Mouse (Mus musculus) midbrain, embryonic 14.5 days (tissue): ENCODE results near the gene Htatsf1. TPM values are rescaled to one million over a fixed set of nuclear protein-coding genes. Genes with fewer than 3 reads are reported as not detected.

ENCODE experiments used
- ATAC-seq: fragments of 200-750 bp; cut with Nextera tagmentation; 2 replicates; pipeline ENCODE4 v1.8.0; 2017; ENCODE audit warnings: moderate number of reproducible peaks, moderate library complexity; ENCODE audit not compliant: low FRiP score, low TSS enrichment
- DNase-seq: peaks from one replicate; pipeline ENCODE4 v3.0.0-alpha.2; 2015
- H3K27ac ChIP-seq: fragments of 300-500 bp; sonication (generic); replicated peaks from 2 replicates; pipeline ENCODE4 v1.5.1; 2014; ENCODE audit warnings: mild to moderate bottlenecking, low read depth, low read length, moderate library complexity
- H3K27me3 ChIP-seq: fragments of 300-500 bp; sonication (generic); 2 replicates; pipeline ENCODE4 v1.6.1; 2014; ENCODE audit warnings: low read length, control low read depth, mixed read lengths; ENCODE audit not compliant: control insufficient read depth, insufficient read depth
- H3K36me3 ChIP-seq: fragments of 300-500 bp; sonication (generic); 2 replicates; pipeline ENCODE4 v1.6.1; 2014; ENCODE audit warnings: low read length, control low read depth; ENCODE audit not compliant: control insufficient read depth, insufficient read depth
- H3K4me1 ChIP-seq: fragments of 300-500 bp; sonication (generic); 2 replicates; pipeline ENCODE4 v1.6.1; 2014; ENCODE audit warnings: mild to moderate bottlenecking, antibody characterized with exemption, low read length, control low read depth; ENCODE audit not compliant: control insufficient read depth, insufficient read depth
- H3K4me2 ChIP-seq: fragments of 300-500 bp; sonication (generic); 2 replicates; pipeline ENCODE4 v1.6.1; 2014; ENCODE audit warnings: mild to moderate bottlenecking, low read length, moderate library complexity
- H3K4me3 ChIP-seq: fragments of 300-500 bp; sonication (generic); replicated peaks from 2 replicates; pipeline ENCODE4 v1.5.1; 2014; ENCODE audit warnings: low read depth, low read length
- H3K9ac ChIP-seq: fragments of 300-500 bp; sonication (generic); replicated peaks from 2 replicates; pipeline ENCODE4 v1.6.1; 2014; ENCODE audit warnings: mild to moderate bottlenecking, low read length, moderate library complexity
- H3K9me3 ChIP-seq: fragments of 300-500 bp; sonication (generic); 2 replicates; pipeline ENCODE4 v1.6.1; 2016; ENCODE audit warnings: low read length, control low read depth, mixed read lengths; ENCODE audit not compliant: control insufficient read depth
- WGBS: fragments of 180-500 bp; shearing (Covaris S2); extraction: QIAGEN DNeasy Blood & Tissue Kit; methylation state at CpG from one replicate; pipeline ENCODE4 v1.1.7; 2014; 5-methylcytosine and 5-hydroxymethylcytosine counted together
- polyA plus RNA-seq: library from polyadenylated mRNA; unstranded; fragments of >200 nt; fragmentation: Nextera tagmentation; extraction: Ambion mirVana; gene quantifications from 2 replicates; pipeline ENCODE4 v1.2.1, GENCODE M21; 2014

Htatsf1 gene
- 77.6 and 89.3 TPM in 2 replicates for polyA plus RNA-seq

DNA sequence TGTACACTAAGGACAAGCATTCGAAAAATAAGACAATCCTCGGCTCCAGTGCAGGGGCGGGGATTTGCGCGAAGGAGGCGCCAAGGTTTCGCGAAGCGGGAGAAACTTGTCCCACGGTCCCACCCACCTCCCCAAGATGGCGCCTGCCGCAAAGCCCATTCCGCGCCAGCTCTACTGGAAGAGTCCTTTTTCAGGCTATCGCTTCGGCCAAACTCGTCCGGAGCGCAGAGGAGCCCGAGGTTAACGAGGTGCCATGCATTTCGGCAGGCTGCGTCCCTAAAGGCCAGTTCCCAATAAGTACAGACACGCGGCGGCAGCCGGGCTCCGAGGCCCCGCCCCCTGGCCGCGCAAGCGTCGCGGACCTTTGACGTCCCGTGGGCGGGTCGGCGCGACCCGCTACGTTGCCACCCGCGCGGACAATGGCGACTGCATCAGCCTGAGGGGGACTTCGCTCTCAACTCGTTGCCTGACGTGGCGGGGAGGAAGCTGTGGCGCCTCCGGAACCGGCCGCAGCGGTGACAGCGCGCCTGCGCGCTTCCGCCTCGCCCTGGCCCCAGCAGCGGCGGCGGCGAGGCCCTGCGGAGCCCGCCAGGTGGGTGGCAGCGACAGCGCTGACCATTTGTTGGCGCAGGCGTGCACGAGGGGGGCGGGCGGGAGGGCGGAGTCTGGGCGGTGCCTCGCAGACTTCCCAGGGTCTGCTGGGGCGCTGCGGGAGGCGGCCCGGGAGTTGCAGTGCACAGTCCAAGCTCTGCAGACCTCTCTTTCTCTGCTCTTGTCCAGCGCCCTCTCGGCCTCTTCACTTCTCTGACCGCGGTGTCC, at the start of gene Htatsf1:
Gene Htatsf1, plus strand, starts transcription at position 410 of the 819 bp plus-strand sequence.
- peak within 1 kb of the TSS; percentile 97 for H3K27ac ChIP-seq
- no peaks in the 10 kb centered on the region for H3K9me3 ChIP-seq
- peak within 1 kb of the TSS; percentile 59 for H3K9ac ChIP-seq
- H3K4me2 ChIP-seq: peak within 1 kb of the TSS; percentile 58
- no peaks in the 10 kb centered on the region for H3K27me3 ChIP-seq
- peaks cover 5% of the 10 kb centered on the region; the same call in 1 of the 2 replicates for H3K4me1 ChIP-seq
- peaks cover 9% of the 10 kb centered on the region; the same call in 1 of the 2 replicates for H3K36me3 ChIP-seq
- ATAC-seq (peak; percentile 95), DNase-seq (peak; percentile 90)
- peak within 1 kb of the TSS; percentile 51 for H3K4me3 ChIP-seq
- 24% methylated on average over 85 of the region's 85 CpGs for WGBS

DNA sequence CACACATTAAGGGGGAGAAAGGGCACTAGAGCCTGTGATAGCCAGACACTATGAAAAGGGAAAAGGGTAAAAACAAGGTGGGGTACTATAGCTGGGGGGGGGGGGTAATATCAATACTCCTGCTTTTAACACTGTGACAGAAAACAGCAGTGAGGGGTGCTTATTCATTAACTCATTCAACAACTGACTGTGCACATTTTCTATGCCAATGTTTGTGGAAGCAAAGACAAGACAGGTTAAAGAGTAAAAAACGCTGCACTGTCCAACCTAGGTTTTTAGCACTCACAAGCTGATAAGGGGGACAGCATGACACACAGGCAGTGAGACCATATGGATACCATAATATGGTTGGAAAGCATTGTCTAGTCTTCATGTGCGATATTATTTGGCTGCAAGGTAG, 40.5 kb upstream of the Htatsf1 start:
- DNase-seq (no peak), ATAC-seq (no peak)
- Histone ChIP-seq H3K4me3 (no peak overlapping the region), H3K9ac (no peak overlapping the region), H3K4me2 (no peak overlapping the region), H3K4me1 (no peaks in the 10 kb centered on the region), H3K27ac (no peak overlapping the region), H3K9me3 (no peaks in the 10 kb centered on the region), H3K27me3 (no peaks in the 10 kb centered on the region), H3K36me3 (no peaks in the 10 kb centered on the region)
- WGBS: 67% methylated on average over 2 of the region's 2 CpGs

DNA sequence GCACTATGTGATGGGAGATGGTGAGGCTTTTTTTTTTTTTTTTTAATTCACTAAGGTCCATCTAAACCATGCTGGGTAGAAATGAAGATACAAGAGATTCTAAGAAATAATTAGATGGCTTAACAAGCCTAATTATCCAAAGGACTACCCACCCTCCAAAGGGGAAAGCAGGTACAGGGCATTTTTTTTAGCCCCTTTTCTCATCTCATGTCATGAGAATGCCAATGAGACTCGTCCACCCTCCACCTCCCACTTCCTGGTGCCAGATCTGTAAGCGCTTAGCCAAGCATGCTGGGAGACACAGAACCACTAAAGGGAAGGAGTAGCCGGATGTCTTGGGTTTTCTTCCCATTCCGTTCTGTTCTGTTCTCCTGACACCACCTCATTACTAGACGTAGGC, 10.6 kb upstream of the Htatsf1 start, which contains the start of gene Brs3:
Gene Brs3, plus strand, starts transcription at position 301 of the 400 bp plus-strand sequence.
- no peak within 1 kb of the TSS for H3K4me2 ChIP-seq
- H3K27ac ChIP-seq: no peak within 1 kb of the TSS
- H3K4me1 ChIP-seq: no peaks in the 10 kb centered on the region
- no peak for ATAC-seq
- H3K27me3 ChIP-seq: no peaks in the 10 kb centered on the region
- H3K9ac ChIP-seq: no peak within 1 kb of the TSS
- DNase-seq: no peak
- no peaks in the 10 kb centered on the region for H3K9me3 ChIP-seq
- no peaks in the 10 kb centered on the region for H3K36me3 ChIP-seq
- no peak within 1 kb of the TSS for H3K4me3 ChIP-seq
- WGBS: 78% methylated on average over 5 of the region's 5 CpGs

DNA sequence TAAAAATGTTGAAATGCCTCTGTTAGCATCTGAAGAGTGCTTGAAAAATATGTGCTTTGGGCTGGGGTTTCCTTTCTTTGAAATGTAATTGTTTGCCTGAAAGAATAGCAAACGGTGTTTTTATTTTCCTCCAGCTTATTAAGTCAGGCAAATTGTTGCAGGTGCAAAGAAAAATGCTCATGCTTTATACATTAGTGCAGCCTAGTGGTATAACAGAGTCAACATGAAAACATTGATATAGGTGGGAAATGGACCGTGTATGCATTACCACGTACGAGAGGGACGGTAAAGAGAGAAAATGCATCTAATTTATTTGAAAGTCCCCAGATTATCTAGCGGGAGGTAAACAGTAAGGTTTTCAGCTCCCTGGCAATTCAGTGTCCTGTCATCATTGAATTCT, 9.5 kb upstream of the Htatsf1 start:
- Histone ChIP-seq H3K27ac (no peak overlapping the region), H3K36me3 (no peaks in the 10 kb centered on the region), H3K4me3 (no peak overlapping the region), H3K4me2 (no peak overlapping the region), H3K9me3 (no peaks in the 10 kb centered on the region), H3K9ac (no peak overlapping the region), H3K27me3 (no peaks in the 10 kb centered on the region), H3K4me1 (no peaks in the 10 kb centered on the region)
- ATAC-seq: no peak
- 86% methylated on average over 6 of the region's 6 CpGs for WGBS
- DNase-seq: peak; percentile 0

DNA sequence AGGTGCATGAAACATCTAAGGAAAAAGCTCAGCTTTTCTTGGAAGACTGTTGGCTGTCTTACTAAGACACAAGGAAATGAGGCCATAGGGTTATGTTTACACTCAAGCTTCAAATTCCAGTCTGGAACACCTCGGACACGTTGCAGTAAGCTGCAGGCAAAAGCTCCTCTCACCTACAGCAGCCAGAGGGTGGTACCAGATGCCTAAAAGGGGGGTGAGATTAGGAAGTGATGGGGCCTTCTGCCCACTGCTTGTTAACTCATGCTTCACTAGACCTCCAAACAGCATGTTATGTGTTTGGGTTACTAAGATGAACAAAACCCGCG, 572 bp upstream of the Htatsf1 start:
- Histone ChIP-seq H3K27ac (peak overlapping the region; percentile 97), H3K9ac (peak overlapping the region; percentile 59), H3K4me1 (peaks cover 5% of the 10 kb centered on the region; the same call in 1 of the 2 replicates), H3K9me3 (no peaks in the 10 kb centered on the region), H3K4me3 (peak overlapping the region; percentile 51), H3K27me3 (no peaks in the 10 kb centered on the region), H3K36me3 (peaks cover 8% of the 10 kb centered on the region; the same call in 1 of the 2 replicates), H3K4me2 (peak overlapping the region; percentile 52)
- 16% methylated on average over 4 of the region's 4 CpGs for WGBS
- ATAC-seq (no peak), DNase-seq (no peak)

- peak overlapping the region; percentile 58 for H3K4me2 ChIP-seq
- peak overlapping the region; percentile 97 for H3K27ac ChIP-seq
- no peaks in the 10 kb centered on the region for H3K27me3 ChIP-seq
- peak; percentile 26 for ATAC-seq
- DNase-seq: no peak
- WGBS: 29% methylated on average over 11 of the region's 11 CpGs
- H3K9me3 ChIP-seq: no peaks in the 10 kb centered on the region
- H3K9ac ChIP-seq: peak overlapping the region; percentile 59
- H3K4me1 ChIP-seq: peaks cover 5% of the 10 kb centered on the region; the same call in 1 of the 2 replicates
- peak overlapping the region; percentile 51 for H3K4me3 ChIP-seq
- H3K36me3 ChIP-seq: peaks cover 11% of the 10 kb centered on the region; the same call in 1 of the 2 replicates
Observed at GRCm38 (mm10) chrX:57053993-57054385, 606 bp downstream of the Htatsf1 start.

DNA sequence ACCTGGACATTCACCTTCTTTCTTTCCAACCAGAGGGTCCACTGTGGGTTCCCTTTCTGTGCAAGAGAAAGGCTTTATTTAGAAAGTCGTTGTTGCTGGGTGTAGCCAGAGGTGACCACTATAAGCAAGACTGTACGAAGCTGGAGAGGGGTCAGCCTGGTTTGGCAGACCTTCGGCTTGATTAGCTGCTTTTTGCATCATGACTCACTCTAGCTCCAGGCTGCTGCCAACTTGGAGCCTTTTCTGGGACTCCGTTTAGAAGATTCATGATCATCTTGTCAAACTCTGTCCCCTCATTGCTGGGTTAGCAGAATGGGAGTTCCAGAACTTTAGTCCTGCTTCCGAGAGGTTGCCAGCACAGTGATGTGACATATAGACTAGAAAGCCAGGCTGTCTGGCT, 28.1 kb downstream of the Htatsf1 start:
- no peak overlapping the region for H3K27ac ChIP-seq
- ATAC-seq (no peak), DNase-seq (no peak)
- H3K4me1 ChIP-seq: no peaks in the 10 kb centered on the region
- no peaks in the 10 kb centered on the region for H3K27me3 ChIP-seq
- 77% methylated on average over 5 of the region's 5 CpGs for WGBS
- H3K9me3 ChIP-seq: no peaks in the 10 kb centered on the region
- no peak overlapping the region for H3K4me3 ChIP-seq
- H3K4me2 ChIP-seq: no peak overlapping the region
- H3K9ac ChIP-seq: no peak overlapping the region
- no peaks in the 10 kb centered on the region for H3K36me3 ChIP-seq

DNA sequence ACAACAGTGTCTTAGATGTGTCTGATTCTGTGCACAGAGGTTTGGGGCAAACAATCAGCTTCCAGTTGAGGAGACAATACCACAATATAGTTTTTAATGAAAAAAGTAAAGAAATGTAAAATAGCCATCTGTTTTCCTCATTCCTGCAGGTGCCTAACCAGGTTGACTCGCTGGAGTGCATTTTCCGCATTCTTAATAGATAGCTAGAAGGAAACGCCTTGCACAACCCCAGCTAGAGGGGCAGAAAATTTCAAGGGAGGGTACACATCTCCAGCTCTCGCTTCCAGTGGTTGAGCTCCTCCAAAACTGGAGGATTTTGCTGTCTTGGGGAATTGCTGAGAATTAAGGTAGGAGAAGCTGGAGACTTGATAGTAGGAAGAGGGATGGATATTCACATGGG, 34.4 kb downstream of the Htatsf1 start, which contains the start of gene Vgll1:
Gene Vgll1, plus strand, starts transcription at position 301 of the 400 bp plus-strand sequence.
- H3K4me2 ChIP-seq: no peak within 1 kb of the TSS
- DNase-seq (no peak), ATAC-seq (no peak)
- H3K36me3 ChIP-seq: no peaks in the 10 kb centered on the region
- H3K9me3 ChIP-seq: no peaks in the 10 kb centered on the region
- H3K9ac ChIP-seq: no peak within 1 kb of the TSS
- no peaks in the 10 kb centered on the region for H3K4me1 ChIP-seq
- H3K27ac ChIP-seq: no peak within 1 kb of the TSS
- no peaks in the 10 kb centered on the region for H3K27me3 ChIP-seq
- no peak within 1 kb of the TSS for H3K4me3 ChIP-seq
- WGBS: 85% methylated on average over 4 of the region's 4 CpGs

GRCm38 (mm10) chrX:57103415-57103814, 50.0 kb downstream of the Htatsf1 start:
- WGBS: 100% methylated on average over 1 of the region's 1 CpGs
- Histone ChIP-seq H3K4me2 (no peak overlapping the region), H3K27ac (no peak overlapping the region), H3K4me1 (no peaks in the 10 kb centered on the region), H3K27me3 (no peaks in the 10 kb centered on the region), H3K9me3 (no peaks in the 10 kb centered on the region), H3K4me3 (no peak overlapping the region), H3K9ac (no peak overlapping the region), H3K36me3 (no peaks in the 10 kb centered on the region)
- DNase-seq: no peak
- no peak for ATAC-seq
